Mouse (Mus musculus) testis, adult 2 months (tissue): ENCODE results near the gene Ccdc134.

Experiments
- CTCF ChIP-seq: fragments of 200-500 bp; IDR thresholded peaks from 2 replicates; pipeline ENCODE4 v1.5.1; 2012; ENCODE audit warnings: low read depth, mild to moderate bottlenecking, inconsistent platforms, low read length, moderate library complexity; ENCODE audit not compliant: control insufficient read depth, insufficient read depth, insufficient replicate concordance
- POLR2A ChIP-seq: fragments of 200-500 bp; IDR thresholded peaks from 2 replicates; pipeline ENCODE4 v1.6.1; 2012; ENCODE audit warnings: low read depth, mild to moderate bottlenecking, inconsistent platforms, low read length, moderate library complexity; ENCODE audit not compliant: control insufficient read depth

- TF ChIP-seq POLR2A = no peak
- no peak for TF ChIP-seq CTCF
Observed at GRCm38 (mm10) chr15:82187401-82187800, 59.7 kb downstream of the Ccdc134 start.
